Comparison of ENCODE assay signal across 8 mouse cellular contexts in genomic region chr2:157075685-157076084, GRCm38 (mm10). TPM values are rescaled to one million over a fixed set of nuclear protein-coding genes. Genes with fewer than 3 reads are reported as not detected.
DNase-seq lines count a peak whose midpoint lies in the region; ATAC-seq and TF ChIP-seq lines count a peak whose summit lies in the region.
"Had no signal": no experiment of that assay in that cellular context is flagged by ENCODE, and none has a peak within 500 bp of the region (broad histone marks: within the 10 kb centered on the region; RNA-seq: fewer than 3 reads in every experiment).

No protein-coding gene starts in this region.

- peak overlapping the region; percentile 74 for H3K27ac ChIP-seq in heart, embryonic 13.5 days (replicated peaks)
- no peak overlapping the region for H3K27ac ChIP-seq in neural tube, embryonic 13.5 days (replicated peaks)

- peak; percentile 30 for DNase-seq in brain, embryonic 14.5 days (ENCODE audit: low read depth)
- DNase-seq in cerebellum, adult 8-10 months = peak; percentile 80
- DNase-seq in kidney, postnatal 10 days = peak; percentile 71
- DNase-seq in frontal cortex, postnatal 36 days (ENCODE audit: low spot score in 2 of 2) = no peak
- no peak for DNase-seq in embryo, embryonic 10 days (ENCODE audit: low spot score)

- H3K27me3 ChIP-seq in heart, embryonic 13.5 days (replicated peaks) = peaks cover 5% of the 10 kb centered on the region; the same call in 1 of the 2 replicates
- H3K27me3 ChIP-seq in neural tube, embryonic 13.5 days = no peaks in the 10 kb centered on the region

- H3K9ac ChIP-seq in heart, embryonic 13.5 days = peak overlapping the region; percentile 70
- peak overlapping the region; percentile 100 for H3K9ac ChIP-seq in neural tube, embryonic 13.5 days

- H3K4me1 ChIP-seq in heart, embryonic 13.5 days = peaks cover 76% of the 10 kb centered on the region
- H3K4me1 ChIP-seq in neural tube, embryonic 13.5 days (replicated peaks) = peaks cover 78% of the 10 kb centered on the region

- no peaks in the 10 kb centered on the region for H3K9me3 ChIP-seq in heart, embryonic 13.5 days
- no peaks in the 10 kb centered on the region for H3K9me3 ChIP-seq in neural tube, embryonic 13.5 days

- H3K4me3 ChIP-seq in heart, embryonic 13.5 days = peak overlapping the region; percentile 94
- peak overlapping the region; percentile 98 for H3K4me3 ChIP-seq in neural tube, embryonic 13.5 days

- TF ChIP-seq POLR2A in brain, embryonic 14.5 days (IDR thresholded peaks at IDR 0.05; ENCODE audit: borderline replicate concordance, extremely low read depth, insufficient read depth, insufficient read length, poor library complexity, severe bottlenecking) = no peak

- WGBS in heart, embryonic 13.5 days = 21% methylated on average over 3 of the region's 3 CpGs
- 70% methylated on average over 3 of the region's 3 CpGs for WGBS in neural tube, embryonic 13.5 days

- peak overlapping the region; percentile 90 for H3K4me2 ChIP-seq in heart, embryonic 13.5 days
- peak overlapping the region; percentile 100 for H3K4me2 ChIP-seq in neural tube, embryonic 13.5 days

- ATAC-seq in heart, embryonic 13.5 days (ENCODE audit: extremely low read depth, insufficient number of reproducible peaks, low FRiP score, low TSS enrichment) = no peak
- no peak for ATAC-seq in neural tube, embryonic 13.5 days (ENCODE audit: low read depth)

- peaks cover 20% of the 10 kb centered on the region for H3K36me3 ChIP-seq in heart, embryonic 13.5 days
- peaks cover 13% of the 10 kb centered on the region; the same call in 1 of the 2 replicates for H3K36me3 ChIP-seq in neural tube, embryonic 13.5 days

- TF ChIP-seq CTCF in brain, embryonic 14.5 days (IDR thresholded peaks at IDR 0.05; ENCODE audit: borderline replicate concordance, extremely low read depth, insufficient read depth, insufficient read length) = no peak

RNA-seq across cellular contexts. Expression of gene Soga1, which starts 3.4 kb away (rescaled TPM):
- polyA plus RNA-seq in brain, embryonic 14.5 days (2012; rRNA removed) = 21.3 and 40.2 TPM in 2 replicates
- 2.6 TPM in 2 replicates for polyA plus RNA-seq in heart, embryonic 13.5 days (2015; fragmentation: Nextera tagmentation; extraction: Ambion mirVana)
- polyA plus RNA-seq in neural tube, embryonic 13.5 days (2015; fragmentation: Nextera tagmentation; extraction: Ambion mirVana) = 4.5 and 5.9 TPM in 2 replicates

RNA-seq across cellular contexts. Expression of gene Tldc2, which starts 11.2 kb away (rescaled TPM):
- polyA plus RNA-seq in brain, embryonic 14.5 days (2012; rRNA removed) = not detected in 2 replicates
- not detected in 2 replicates for polyA plus RNA-seq in heart, embryonic 13.5 days (2015; fragmentation: Nextera tagmentation; extraction: Ambion mirVana)
- polyA plus RNA-seq in neural tube, embryonic 13.5 days (2015; fragmentation: Nextera tagmentation; extraction: Ambion mirVana) = not detected in 2 replicates
- polyA plus RNA-seq: liver, embryonic 16.5 days had no signal

RNA-seq across cellular contexts. Expression of gene Samhd1, which starts 59.4 kb away (rescaled TPM):
- polyA plus RNA-seq in brain, embryonic 14.5 days (2012; rRNA removed) = 15.0 and 19.2 TPM in 2 replicates
- polyA plus RNA-seq in heart, embryonic 13.5 days (2015; fragmentation: Nextera tagmentation; extraction: Ambion mirVana) = 15.9 and 16.4 TPM in 2 replicates
- polyA plus RNA-seq in neural tube, embryonic 13.5 days (2015; fragmentation: Nextera tagmentation; extraction: Ambion mirVana) = 12.0 and 12.9 TPM in 2 replicates

Comparison
In these comparisons a context has a peak if more than half of its experiments do, and no peak if none do; other contexts are left out.
1. DNase-seq: peak in brain, embryonic 14.5 days (single experiment), cerebellum, adult 8-10 months (single experiment) and kidney, postnatal 10 days (single experiment); none in frontal cortex, postnatal 36 days (0 of 2) and embryo, embryonic 10 days (single experiment).